Mouse (Mus musculus): ENCODE results near the gene Skp2. TPM values are rescaled to one million over a fixed set of nuclear protein-coding genes. Genes with fewer than 3 reads are reported as not detected.

The Skp2 gene
- polyA plus RNA-seq, 2 experiments: 9.8 to 23.2 TPM

DNA sequence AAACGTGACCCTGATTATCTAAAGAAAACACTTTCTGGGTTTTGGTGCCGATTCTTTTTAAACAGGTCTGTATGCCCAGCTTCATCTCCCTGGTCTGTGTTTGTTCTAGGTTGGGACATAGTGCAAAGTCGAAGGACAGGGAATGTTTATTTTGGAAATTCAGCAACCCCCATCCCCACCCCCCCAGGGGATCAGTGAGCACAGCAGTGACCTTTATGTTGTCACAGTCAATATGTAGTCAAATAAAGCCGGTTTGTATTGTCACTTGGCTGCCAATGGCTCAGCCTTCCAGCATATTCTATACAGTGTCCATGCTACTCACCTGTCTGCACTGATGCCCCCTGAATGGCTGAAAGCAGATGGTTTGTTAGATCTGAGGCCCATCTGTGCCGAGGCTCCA, 40.6 kb downstream of the Skp2 start:
- Histone ChIP-seq H3K4me1 (replicated peaks; ENCODE audit: control insufficient read depth in 2 of 2, insufficient read depth in 2 of 2, low read length in 1 of 2) (peaks cover 0 to 2% of the 10 kb centered on the region in 2 experiments; a peak in 2 of 4 replicates), H3K4me2 (ENCODE audit: low read depth) (no peak overlapping the region), H3K27me3 (ENCODE audit: control insufficient read depth, insufficient read depth, low read length) (no peaks in the 10 kb centered on the region), H3K9ac (replicated peaks) (no peak overlapping the region), H3K27ac (no peak overlapping the region), H3K36me3 (replicated peaks; ENCODE audit: control insufficient read depth, insufficient read depth, low read depth) (peaks cover 75% of the 10 kb centered on the region), H3K9me3 (ENCODE audit: control insufficient read depth, low read length) (no peaks in the 10 kb centered on the region), H3K4me3 (ENCODE audit: insufficient read depth in 1 of 2, low read depth in 2 of 2, low read length in 2 of 2) (no peak overlapping the region)
- WGBS (ENCODE audit: insufficient replicate concordance): 71% methylated on average over 5 of the region's 5 CpGs
- DNase-seq (ENCODE audit: low read depth in 3 of 3, low spot score in 3 of 3): peak; percentile 26 to 46 (median 33)
- peak; percentile 79 for ATAC-seq (ENCODE audit: insufficient read depth)
- TF ChIP-seq CTCF (IDR thresholded peaks at IDR 0.05; ENCODE audit: low read depth): no peak
- no peak for TF ChIP-seq EP300 (IDR thresholded peaks at IDR 0.05; ENCODE audit: low read depth)

DNA sequence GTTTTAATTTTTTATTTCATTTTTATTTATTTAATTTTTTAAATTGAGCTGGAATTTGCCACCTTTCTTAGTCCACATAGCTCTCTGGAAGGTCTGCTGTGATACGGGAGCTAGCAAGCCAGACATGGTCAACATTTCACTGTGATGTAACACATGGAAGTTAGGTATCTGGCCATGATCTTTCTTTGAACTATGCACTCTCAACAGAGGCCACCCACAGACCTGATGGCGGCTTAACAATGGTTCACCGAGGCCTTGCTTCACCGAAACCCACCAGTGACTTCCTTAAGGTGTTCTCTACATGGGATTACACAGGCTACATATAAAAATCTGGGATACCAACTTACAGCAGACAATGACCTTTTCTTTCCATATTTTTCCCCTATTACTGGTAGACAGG, 41.1 kb downstream of the Skp2 start:
- H3K4me3 ChIP-seq (ENCODE audit: insufficient read depth in 1 of 2, low read depth in 2 of 2, low read length in 2 of 2): no peak overlapping the region
- WGBS (ENCODE audit: insufficient replicate concordance): 87% methylated on average over 4 of the region's 4 CpGs
- no peaks in the 10 kb centered on the region for H3K27me3 ChIP-seq (ENCODE audit: control insufficient read depth, insufficient read depth, low read length)
- peaks cover 0 to 2% of the 10 kb centered on the region in 2 experiments; a peak in 2 of 4 replicates for H3K4me1 ChIP-seq (replicated peaks; ENCODE audit: control insufficient read depth in 2 of 2, insufficient read depth in 2 of 2, low read length in 1 of 2)
- no peaks in the 10 kb centered on the region for H3K9me3 ChIP-seq (ENCODE audit: control insufficient read depth, low read length)
- TF ChIP-seq CTCF (IDR thresholded peaks at IDR 0.05; ENCODE audit: low read depth) (no peak), EP300 (IDR thresholded peaks at IDR 0.05; ENCODE audit: low read depth) (no peak)
- H3K27ac ChIP-seq: no peak overlapping the region
- no peak overlapping the region for H3K4me2 ChIP-seq (ENCODE audit: low read depth)
- H3K36me3 ChIP-seq (replicated peaks; ENCODE audit: control insufficient read depth, insufficient read depth, low read depth): peaks cover 73% of the 10 kb centered on the region
- H3K9ac ChIP-seq (replicated peaks): no peak overlapping the region
- ATAC-seq (ENCODE audit: insufficient read depth) (peak; percentile 68), DNase-seq (ENCODE audit: low read depth in 3 of 3, low spot score in 3 of 3) (peak in 1 of 3 experiments; percentile 18)

DNA sequence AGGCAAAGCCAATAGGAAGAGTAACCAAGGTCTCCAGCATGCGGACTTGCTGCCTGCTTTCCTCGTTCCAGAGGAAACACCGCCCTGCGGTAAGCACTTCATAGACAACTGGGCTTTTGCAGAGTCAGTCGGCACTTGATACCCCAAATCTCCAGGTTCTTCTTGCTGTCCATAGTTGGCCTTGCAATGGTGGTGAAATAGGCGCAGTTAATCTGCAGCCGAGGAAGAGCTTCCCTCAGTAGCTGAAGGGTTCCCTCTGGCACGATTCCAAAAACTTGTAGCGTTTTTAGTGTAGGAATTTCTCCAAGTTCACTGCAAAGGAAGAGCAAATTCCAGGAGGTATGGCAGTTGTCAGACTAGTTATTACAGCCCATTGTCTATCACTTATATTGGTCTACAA, 41.7 kb downstream of the Skp2 start:
- no peak for DNase-seq (ENCODE audit: low read depth in 3 of 3, low spot score in 3 of 3)
- Histone ChIP-seq H3K9me3 (ENCODE audit: control insufficient read depth, low read length) (no peaks in the 10 kb centered on the region), H3K4me2 (ENCODE audit: low read depth) (no peak overlapping the region), H3K27ac (no peak overlapping the region), H3K4me1 (replicated peaks; ENCODE audit: control insufficient read depth in 2 of 2, insufficient read depth in 2 of 2, low read length in 1 of 2) (peaks cover 0 to 2% of the 10 kb centered on the region in 2 experiments; a peak in 2 of 4 replicates), H3K36me3 (replicated peaks; ENCODE audit: control insufficient read depth, insufficient read depth, low read depth) (peaks cover 72% of the 10 kb centered on the region), H3K4me3 (ENCODE audit: insufficient read depth in 1 of 2, low read depth in 2 of 2, low read length in 2 of 2) (no peak overlapping the region), H3K9ac (replicated peaks) (no peak overlapping the region), H3K27me3 (ENCODE audit: control insufficient read depth, insufficient read depth, low read length) (no peaks in the 10 kb centered on the region)
- no peak for ATAC-seq (ENCODE audit: insufficient read depth)
- WGBS (ENCODE audit: insufficient replicate concordance): 78% methylated on average over 9 of the region's 9 CpGs
- TF ChIP-seq EP300 (IDR thresholded peaks at IDR 0.05; ENCODE audit: low read depth) (no peak), CTCF (IDR thresholded peaks at IDR 0.05; ENCODE audit: low read depth) (no peak)

DNA sequence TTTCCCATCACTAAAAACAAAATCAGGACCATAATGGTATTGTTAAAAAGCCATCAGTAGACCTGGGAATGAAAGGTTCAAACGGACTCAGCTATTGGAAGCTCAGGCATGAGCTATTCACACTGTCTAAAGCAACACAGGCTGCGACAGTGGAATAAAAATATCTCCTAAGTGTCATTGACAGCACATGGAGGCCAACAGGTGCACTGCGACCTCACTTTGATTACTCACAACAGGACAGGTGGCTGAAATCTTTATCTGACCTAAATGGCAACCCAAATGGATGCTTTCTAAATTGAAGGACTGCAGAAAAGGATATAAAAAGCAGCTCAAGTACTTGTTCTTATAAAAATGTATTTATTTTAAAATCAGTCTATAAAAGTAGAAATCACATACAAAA, 43.6 kb downstream of the Skp2 start:
- 84% methylated on average over 3 of the region's 3 CpGs for WGBS (ENCODE audit: insufficient replicate concordance)
- H3K4me3 ChIP-seq (ENCODE audit: insufficient read depth in 1 of 2, low read depth in 2 of 2, low read length in 2 of 2): no peak overlapping the region
- no peaks in the 10 kb centered on the region for H3K27me3 ChIP-seq (ENCODE audit: control insufficient read depth, insufficient read depth, low read length)
- no peaks in the 10 kb centered on the region for H3K9me3 ChIP-seq (ENCODE audit: control insufficient read depth, low read length)
- ATAC-seq (ENCODE audit: insufficient read depth) (no peak), DNase-seq (ENCODE audit: low read depth in 3 of 3, low spot score in 3 of 3) (no peak)
- no peak overlapping the region for H3K27ac ChIP-seq
- TF ChIP-seq EP300 (IDR thresholded peaks at IDR 0.05; ENCODE audit: low read depth): no peak
- TF ChIP-seq CTCF (IDR thresholded peaks at IDR 0.05; ENCODE audit: low read depth): no peak
- H3K9ac ChIP-seq (replicated peaks): no peak overlapping the region
- peaks cover 0 to 2% of the 10 kb centered on the region in 2 experiments; a peak in 2 of 4 replicates for H3K4me1 ChIP-seq (replicated peaks; ENCODE audit: control insufficient read depth in 2 of 2, insufficient read depth in 2 of 2, low read length in 1 of 2)
- H3K4me2 ChIP-seq (ENCODE audit: low read depth): no peak overlapping the region
- H3K36me3 ChIP-seq (replicated peaks; ENCODE audit: control insufficient read depth, insufficient read depth, low read depth): peaks cover 76% of the 10 kb centered on the region

DNA sequence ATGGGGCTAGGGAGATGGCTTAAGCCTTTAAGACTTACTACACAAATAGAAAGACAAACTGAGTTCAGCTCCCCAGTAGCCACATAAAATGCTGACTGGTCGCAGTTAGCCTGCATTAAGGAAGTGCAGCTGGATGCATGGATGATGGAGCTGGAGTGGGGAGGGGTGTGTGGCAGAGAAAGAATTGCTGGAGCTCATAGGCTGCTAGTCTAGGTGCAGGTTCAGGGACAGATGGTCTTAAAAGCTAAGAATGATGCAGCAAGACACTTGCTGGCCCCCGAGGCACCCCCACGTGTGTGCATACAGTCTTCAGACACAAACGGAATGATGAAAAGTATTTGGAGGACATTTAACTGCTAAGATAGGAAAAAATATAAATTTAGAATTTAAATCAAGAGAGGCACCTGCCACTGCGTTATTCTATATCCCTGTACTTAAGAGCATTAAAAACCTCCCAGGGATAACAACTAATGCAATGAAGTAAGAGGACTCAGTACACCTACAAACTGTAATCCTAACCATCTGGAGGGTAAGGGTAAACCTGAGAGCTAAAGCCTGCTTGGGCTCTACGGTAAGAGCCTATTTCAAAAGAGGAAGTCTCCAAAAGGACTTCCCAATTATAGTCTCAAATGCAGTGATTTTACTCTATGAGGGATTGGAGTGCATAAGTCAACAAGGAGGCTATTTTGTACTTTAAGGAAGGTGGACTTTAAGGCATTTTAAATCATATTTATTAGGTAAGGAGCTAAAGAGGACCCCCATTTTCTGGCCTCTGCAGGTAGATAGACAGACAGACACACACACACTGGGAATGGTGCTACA, 44.5 kb downstream of the Skp2 start:
- Histone ChIP-seq H3K9ac (replicated peaks) (no peak overlapping the region), H3K36me3 (replicated peaks; ENCODE audit: control insufficient read depth, insufficient read depth, low read depth) (peaks cover 77% of the 10 kb centered on the region), H3K9me3 (ENCODE audit: control insufficient read depth, low read length) (no peaks in the 10 kb centered on the region), H3K4me2 (ENCODE audit: low read depth) (no peak overlapping the region), H3K4me1 (replicated peaks; ENCODE audit: control insufficient read depth in 2 of 2, insufficient read depth in 2 of 2, low read length in 1 of 2) (peaks cover 0 to 2% of the 10 kb centered on the region in 2 experiments; a peak in 2 of 4 replicates), H3K4me3 (ENCODE audit: insufficient read depth in 1 of 2, low read depth in 2 of 2, low read length in 2 of 2) (no peak overlapping the region), H3K27me3 (ENCODE audit: control insufficient read depth, insufficient read depth, low read length) (no peaks in the 10 kb centered on the region), H3K27ac (no peak overlapping the region)
- ATAC-seq (ENCODE audit: insufficient read depth) (no peak), DNase-seq (ENCODE audit: low read depth in 3 of 3, low spot score in 3 of 3) (no peak)
- WGBS (ENCODE audit: insufficient replicate concordance): 74% methylated on average over 6 of the region's 6 CpGs
- no peak for TF ChIP-seq CTCF (IDR thresholded peaks at IDR 0.05; ENCODE audit: low read depth)
- TF ChIP-seq EP300 (IDR thresholded peaks at IDR 0.05; ENCODE audit: low read depth): no peak

Data from liver, embryonic 14.5 days (tissue).